Mouse (Mus musculus) MEL (cell line): Measurements from ENCODE around the gene Antxr1. TPM values are rescaled to one million over a fixed set of nuclear protein-coding genes. Genes with fewer than 3 reads are reported as not detected.

Experiments
- DNase-seq: peaks from one replicate; pipeline ENCODE4 v3.0.0; 2011; ENCODE audit warnings: low read depth, low spot score
- H3K27ac ChIP-seq: 2 replicates; pipeline ENCODE4 v1.5.1; 2012; ENCODE audit warnings: low read depth, mild to moderate bottlenecking, control low read depth, low read length, moderate library complexity; ENCODE audit not compliant: control insufficient read depth
- H3K27me3 ChIP-seq, 2 experiments: fragments of 150-350 bp in 1 of 2; sonication (generic) in 1 of 2; 2 replicates each; pipeline ENCODE4 v1.6.1; 2012; ENCODE audit warnings: low read length in 2 of 2, mild to moderate bottlenecking in 2 of 2, improper control_type of control experiment in 1 of 2, moderate library complexity in 1 of 2; ENCODE audit not compliant: insufficient read depth in 2 of 2, control insufficient read depth in 1 of 2
- H3K36me3 ChIP-seq, 2 experiments: 2 replicates each; pipeline ENCODE4 v1.6.1; 2012 to 2014; ENCODE audit warnings: low read length in 2 of 2, improper control_type of control experiment in 1 of 2, inconsistent platforms in 1 of 2, mild to moderate bottlenecking in 1 of 2; ENCODE audit not compliant: insufficient read depth in 2 of 2, control insufficient read depth in 1 of 2
- H3K4me1 ChIP-seq, 2 experiments: fragments of 150-350 bp in 1 of 2; sonication (generic) in 1 of 2; 2 replicates each; pipeline ENCODE4 v1.6.1; 2012; ENCODE audit warnings: low read length in 2 of 2, improper control_type of control experiment in 1 of 2, mild to moderate bottlenecking in 1 of 2; ENCODE audit not compliant: insufficient read depth in 2 of 2, control insufficient read depth in 1 of 2
- H3K4me3 ChIP-seq, 2 experiments: fragments of 150-350 bp in 1 of 2; sonication (generic) in 1 of 2; 2 replicates each; pipeline ENCODE4 v1.5.1; 2012; ENCODE audit warnings: low read depth in 2 of 2, low read length in 2 of 2, mild to moderate bottlenecking in 2 of 2, moderate library complexity in 2 of 2, control low read depth in 1 of 2, improper control_type of control experiment in 1 of 2; ENCODE audit not compliant: control insufficient read depth in 1 of 2, insufficient read depth in 1 of 2
- H3K79me2 ChIP-seq: 2 replicates; pipeline ENCODE4 v1.6.1; 2012; ENCODE audit warnings: mild to moderate bottlenecking, low read length, moderate library complexity; ENCODE audit not compliant: control insufficient read depth, poor library complexity, insufficient read depth
- H3K9ac ChIP-seq: 2 replicates; pipeline ENCODE4 v1.6.1; 2012; ENCODE audit warnings: low read depth, mild to moderate bottlenecking, control low read depth, low read length, moderate library complexity; ENCODE audit not compliant: control insufficient read depth, poor library complexity, severe bottlenecking
- H3K9me3 ChIP-seq: fragments of 150-350 bp; sonication (generic); replicated peaks from 2 replicates; pipeline ENCODE4 v1.6.1; 2012; ENCODE audit warnings: mild to moderate bottlenecking, low read length, improper control_type of control experiment, moderate library complexity; ENCODE audit not compliant: insufficient read depth
- EP300 ChIP-seq, 2 experiments: IDR thresholded peaks; 2 replicates each; pipeline ENCODE4 v1.6.1; 2011; ENCODE audit warnings: improper control_type of control experiment in 2 of 2, low read length in 2 of 2, low read depth in 1 of 2, mild to moderate bottlenecking in 1 of 2
- MAFK ChIP-seq: IDR thresholded peaks from 2 replicates; pipeline ENCODE4 v1.6.1; 2011; ENCODE audit warnings: low read depth, mild to moderate bottlenecking, low read length, improper control_type of control experiment, borderline replicate concordance
- MAZ ChIP-seq: IDR thresholded peaks from 2 replicates; pipeline ENCODE4 v1.6.1; 2012; ENCODE audit warnings: low read depth, mild to moderate bottlenecking, inconsistent platforms, low read length, improper control_type of control experiment
- MYB ChIP-seq: IDR thresholded peaks from 2 replicates; pipeline ENCODE4 v1.6.1; 2011; ENCODE audit warnings: mild to moderate bottlenecking, low read depth, low read length, improper control_type of control experiment
- MYC ChIP-seq: IDR thresholded peaks from 2 replicates; pipeline ENCODE4 v1.6.1; 2011; ENCODE audit warnings: low read depth, mild to moderate bottlenecking, low read length, improper control_type of control experiment, moderate library complexity
- NELFE ChIP-seq: IDR thresholded peaks from 2 replicates; pipeline ENCODE4 v1.6.1; 2011; ENCODE audit warnings: low read depth, low read length, improper control_type of control experiment
- NRF1 ChIP-seq: IDR thresholded peaks from 2 replicates; pipeline ENCODE4 v1.6.1; 2014; ENCODE audit warnings: low read depth, mild to moderate bottlenecking, inconsistent platforms, low read length, improper control_type of control experiment, moderate library complexity; ENCODE audit not compliant: poor library complexity, insufficient read depth, severe bottlenecking
- POLR2AphosphoS2 ChIP-seq: IDR thresholded peaks from 2 replicates; pipeline ENCODE4 v1.6.1; 2011; ENCODE audit warnings: low read length, improper control_type of control experiment
- POLR2AphosphoS5 ChIP-seq: IDR thresholded peaks from 2 replicates; pipeline ENCODE4 v1.6.1; 2012; ENCODE audit warnings: low read depth, borderline replicate concordance, mild to moderate bottlenecking, inconsistent platforms, low read length, moderate library complexity, mixed read lengths
- RAD21 ChIP-seq: IDR thresholded peaks from 2 replicates; pipeline ENCODE4 v1.6.1; 2011; ENCODE audit warnings: mild to moderate bottlenecking, low read depth, low read length, improper control_type of control experiment
- RCOR1 ChIP-seq: IDR thresholded peaks from 2 replicates; pipeline ENCODE4 v1.6.1; 2012; ENCODE audit warnings: low read depth, mild to moderate bottlenecking, inconsistent platforms, low read length, improper control_type of control experiment
- SMC3 ChIP-seq: IDR thresholded peaks from 2 replicates; pipeline ENCODE4 v1.6.1; 2011; ENCODE audit warnings: low read depth, low read length, improper control_type of control experiment
- TAL1 ChIP-seq: IDR thresholded peaks from 2 replicates; pipeline ENCODE4 v1.6.1; 2012; ENCODE audit warnings: mild to moderate bottlenecking, inconsistent platforms, low read length, moderate library complexity, mixed read lengths
- TBP ChIP-seq: IDR thresholded peaks from 2 replicates; pipeline ENCODE4 v1.8.0; 2011; ENCODE audit warnings: low read depth, low read length, improper control_type of control experiment
- polyA plus RNA-seq, 2 experiments: library from polyadenylated mRNA; stranded (reverse) in 1 of 2; unstranded in 1 of 2; fragments of >175 nt in 1 of 2; fragments of >200 nt in 1 of 2; gene quantifications; 2 replicates each; pipeline versions ENCODE4 v1.2.1 to v1.2.4; 2012; ENCODE audit warnings: low replicate concordance in 2 of 2, low read depth in 1 of 2; ENCODE audit not compliant: insufficient read length in 2 of 2, insufficient read depth in 1 of 2, missing spikeins in 1 of 2
- total RNA-seq: library from RNA; depleted of rRNA; stranded (reverse); fragments of 300-350 nt; gene quantifications from 2 replicates; pipeline ENCODE4 v1.2.3, GENCODE M21; 2012

The Antxr1 gene
- total and polyA plus RNA-seq, 3 experiments, result 0.10 TPM; not detected in 2

DNA sequence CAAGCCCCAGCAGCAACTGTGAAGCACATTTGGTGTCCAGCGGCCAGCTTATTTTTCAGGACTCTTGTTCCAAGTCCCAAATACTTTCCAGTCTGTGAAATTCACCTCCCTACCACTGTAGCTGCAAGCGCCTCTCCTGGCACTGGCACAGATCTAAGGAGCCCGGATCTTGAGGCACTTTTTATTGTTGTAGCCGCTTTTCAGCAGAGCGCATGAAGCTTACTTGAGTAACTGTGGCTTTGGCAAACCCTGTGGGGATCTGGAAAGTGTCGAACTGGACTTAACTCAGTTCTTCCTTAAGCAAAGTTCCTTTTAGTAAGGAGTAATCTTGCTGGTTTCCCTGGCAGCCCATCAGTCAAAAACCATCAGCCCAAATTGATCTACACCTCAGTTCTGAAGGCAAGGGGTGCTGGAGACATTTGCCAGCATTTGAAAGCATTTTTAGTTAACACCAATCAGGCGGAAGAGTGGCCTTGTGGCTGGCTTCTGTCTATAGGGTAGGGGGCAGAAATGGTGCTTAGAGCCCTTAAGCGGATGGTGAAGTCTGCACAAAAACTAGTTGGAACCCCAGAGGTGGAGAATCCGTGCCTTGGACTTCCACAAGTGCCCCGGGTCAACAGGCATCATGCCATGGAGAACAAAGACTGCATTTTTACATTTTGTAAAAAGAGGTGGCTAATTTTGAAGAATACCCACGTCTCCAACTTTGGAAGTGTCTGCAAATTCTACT, 1.1 kb downstream of the Antxr1 start:
- Histone ChIP-seq H3K27ac (no peak overlapping the region), H3K79me2 (no peaks in the 10 kb centered on the region), H3K9ac (no peak overlapping the region), H3K36me3 (no peaks in the 10 kb centered on the region), H3K27me3 (peaks cover 0 to 2% of the 10 kb centered on the region in 2 experiments; a peak in 1 of 4 replicates), H3K4me3 (no peak overlapping the region), H3K9me3 (no peaks in the 10 kb centered on the region), H3K4me1 (no peaks in the 10 kb centered on the region)
- TF ChIP-seq NRF1 (no peak), POLR2AphosphoS5 (no peak), POLR2AphosphoS2 (no peak), EP300 (IDR thresholded peaks at IDR 0.05; ENCODE audit: low read depth in 1 of 2, low read length in 2 of 2) (no peak), NELFE (no peak), MYB (no peak), MAFK (no peak)
- DNase-seq, result no peak

DNA sequence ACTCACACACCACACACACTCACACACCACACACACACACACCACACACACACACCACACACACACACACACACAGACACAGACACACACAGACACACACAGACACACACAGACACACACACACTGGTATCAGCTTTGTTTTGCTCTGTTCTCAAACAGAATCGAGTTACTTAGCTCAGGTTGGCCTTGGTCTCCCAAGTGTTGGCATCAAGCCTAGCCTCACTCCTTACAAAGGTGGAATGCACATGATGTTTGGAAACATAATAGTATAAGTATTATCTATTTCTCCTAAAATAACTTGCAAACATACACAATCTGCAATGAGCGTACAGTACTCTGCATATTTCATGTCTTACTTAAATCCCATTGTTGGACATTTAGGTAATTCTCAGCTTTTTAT, 3.2 kb downstream of the Antxr1 start:
- no peak overlapping the region for H3K9ac ChIP-seq
- H3K4me1 ChIP-seq, result no peaks in the 10 kb centered on the region
- peaks cover 0 to 1% of the 10 kb centered on the region in 2 experiments; a peak in 1 of 4 replicates for H3K27me3 ChIP-seq
- TF ChIP-seq MAFK (no peak), TBP (no peak), POLR2AphosphoS2 (no peak), SMC3 (no peak), RAD21 (no peak), EP300 (IDR thresholded peaks at IDR 0.05; ENCODE audit: low read depth in 1 of 2, low read length in 2 of 2) (no peak), POLR2AphosphoS5 (no peak), TAL1 (no peak), RCOR1 (no peak), MYC (no peak), MAZ (no peak)
- H3K36me3 ChIP-seq, result no peaks in the 10 kb centered on the region
- no peak for DNase-seq
- no peaks in the 10 kb centered on the region for H3K79me2 ChIP-seq
- no peak overlapping the region for H3K27ac ChIP-seq
- H3K9me3 ChIP-seq, result no peaks in the 10 kb centered on the region
- H3K4me3 ChIP-seq, result no peak overlapping the region
